Mouse (Mus musculus): ENCODE data around the gene Cacnb4. TPM values are rescaled to one million over a fixed set of nuclear protein-coding genes. Genes with fewer than 3 reads are reported as not detected.

Gene Cacnb4
- polyA plus RNA-seq, 1 experiment from 2014 or later: 1.5 TPM

DNA sequence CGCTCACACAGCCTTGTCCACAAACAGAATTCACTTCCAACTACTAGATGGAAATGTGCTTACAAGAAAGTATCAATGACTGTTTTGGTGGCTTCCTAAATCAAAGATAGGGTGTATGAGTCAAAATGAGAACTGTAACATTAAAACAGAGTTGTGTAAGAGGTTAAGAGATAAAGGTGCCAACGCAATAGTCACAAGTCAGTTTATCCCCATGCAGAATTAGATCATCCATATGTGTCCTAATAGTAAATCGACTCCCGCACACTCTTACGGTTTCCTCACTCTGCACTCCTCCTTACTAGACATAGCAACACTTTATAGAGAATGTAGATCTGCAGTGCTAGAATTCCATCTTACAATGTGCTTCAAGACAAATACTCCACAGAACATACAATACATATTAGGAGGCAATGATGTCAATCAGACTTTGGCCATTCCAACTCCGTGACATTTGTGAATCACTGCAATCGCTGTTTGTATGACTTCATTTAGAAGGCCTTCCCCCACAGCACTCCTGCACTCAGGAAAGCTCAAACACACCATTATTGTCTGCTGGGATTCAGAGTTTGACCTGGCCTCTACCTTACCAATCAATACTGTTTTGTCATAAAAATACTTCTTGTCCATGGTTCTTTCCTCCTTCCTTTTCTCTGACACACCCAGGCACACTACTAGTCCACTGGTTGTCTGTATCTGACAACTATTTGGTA, 256.5 kb downstream of the Cacnb4 start:
- Histone ChIP-seq H3K27ac (ENCODE audit: low read length) (no peak overlapping the region), H3K9ac (replicated peaks; ENCODE audit: low read depth) (no peak overlapping the region), H3K27me3 (replicated peaks; ENCODE audit: insufficient read depth, low read length) (no peaks in the 10 kb centered on the region), H3K4me3 (ENCODE audit: low read depth, low read length) (no peak overlapping the region), H3K9me3 (ENCODE audit: low read length) (no peaks in the 10 kb centered on the region), H3K4me2 (replicated peaks; ENCODE audit: low read depth, low read length) (no peak overlapping the region), H3K36me3 (ENCODE audit: insufficient read depth, low read length) (no peaks in the 10 kb centered on the region), H3K4me1 (ENCODE audit: insufficient read depth, low read depth, low read length) (peaks cover 11% of the 10 kb centered on the region; the same call in 1 of the 2 replicates)
- no peak for ATAC-seq
- TF ChIP-seq CTCF (IDR thresholded peaks at IDR 0.05) (no peak), EP300 (IDR thresholded peaks at IDR 0.05) (no peak)
- 79% methylated on average over 7 of the region's 7 CpGs for WGBS
- DNase-seq (ENCODE audit: low spot score): peak; percentile 5

DNA sequence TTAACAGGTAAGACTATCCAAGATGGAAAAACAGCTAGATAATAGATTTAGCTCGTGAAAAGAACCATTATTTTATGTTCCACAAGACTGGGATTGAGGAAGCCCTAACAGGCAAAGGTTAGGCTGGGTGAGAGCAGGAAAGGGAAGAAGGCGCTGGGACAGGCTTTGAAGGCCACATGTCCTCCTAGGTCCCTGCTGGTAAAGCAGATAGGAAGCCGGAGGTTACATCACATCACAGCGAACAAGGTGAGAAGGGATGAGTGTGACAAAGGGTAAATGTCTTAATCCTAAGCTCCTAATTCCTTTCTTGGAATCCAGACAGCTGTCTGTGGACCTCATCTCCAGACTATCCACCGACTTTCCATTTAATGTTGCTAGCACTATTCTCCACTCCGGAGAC, 257.3 kb downstream of the Cacnb4 start:
- H3K4me3 ChIP-seq (ENCODE audit: low read depth, low read length): no peak overlapping the region
- ATAC-seq (no peak), DNase-seq (ENCODE audit: low spot score) (no peak)
- WGBS: 61% methylated on average over 6 of the region's 6 CpGs
- no peak overlapping the region for H3K9ac ChIP-seq (replicated peaks; ENCODE audit: low read depth)
- TF ChIP-seq CTCF (IDR thresholded peaks at IDR 0.05) (no peak), EP300 (IDR thresholded peaks at IDR 0.05) (no peak)
- H3K4me2 ChIP-seq (replicated peaks; ENCODE audit: low read depth, low read length): no peak overlapping the region
- H3K9me3 ChIP-seq (ENCODE audit: low read length): no peaks in the 10 kb centered on the region
- no peak overlapping the region for H3K27ac ChIP-seq (ENCODE audit: low read length)
- no peaks in the 10 kb centered on the region for H3K36me3 ChIP-seq (ENCODE audit: insufficient read depth, low read length)
- peaks cover 11% of the 10 kb centered on the region; the same call in 1 of the 2 replicates for H3K4me1 ChIP-seq (ENCODE audit: insufficient read depth, low read depth, low read length)
- no peaks in the 10 kb centered on the region for H3K27me3 ChIP-seq (replicated peaks; ENCODE audit: insufficient read depth, low read length)

DNA sequence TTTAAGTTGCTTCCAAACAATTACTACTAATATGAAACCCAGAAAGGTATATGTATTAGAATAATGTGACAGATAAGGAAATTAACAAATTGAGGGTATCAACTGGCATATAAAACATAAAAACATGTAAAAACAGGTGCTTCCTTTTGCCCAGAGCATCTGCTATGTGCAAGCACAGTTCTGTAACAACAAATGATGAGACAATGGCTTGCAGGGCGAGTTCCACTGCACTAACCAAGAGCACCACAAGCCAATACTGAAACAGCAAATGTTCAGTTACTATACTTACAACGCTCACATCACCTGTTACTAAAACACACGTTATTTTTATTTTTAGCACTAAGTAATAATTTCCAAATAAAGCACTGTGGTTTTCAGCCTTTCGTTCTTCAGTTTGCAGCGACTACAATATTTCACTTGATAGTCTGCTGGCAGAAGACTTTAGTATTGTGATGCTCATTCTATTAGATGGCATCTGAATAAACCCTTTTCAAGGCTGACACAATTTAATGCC, 264.1 kb downstream of the Cacnb4 start:
- TF ChIP-seq EP300 (IDR thresholded peaks at IDR 0.05): no peak
- no peak for TF ChIP-seq CTCF (IDR thresholded peaks at IDR 0.05)
- Histone ChIP-seq H3K27ac (ENCODE audit: low read length) (no peak overlapping the region), H3K9ac (replicated peaks; ENCODE audit: low read depth) (no peak overlapping the region), H3K4me3 (ENCODE audit: low read depth, low read length) (no peak overlapping the region), H3K9me3 (ENCODE audit: low read length) (peaks cover 3% of the 10 kb centered on the region; the same call in 1 of the 2 replicates), H3K36me3 (ENCODE audit: insufficient read depth, low read length) (peaks cover 29% of the 10 kb centered on the region), H3K27me3 (replicated peaks; ENCODE audit: insufficient read depth, low read length) (no peaks in the 10 kb centered on the region), H3K4me2 (replicated peaks; ENCODE audit: low read depth, low read length) (no peak overlapping the region), H3K4me1 (ENCODE audit: insufficient read depth, low read depth, low read length) (no peaks in the 10 kb centered on the region)
- ATAC-seq (no peak), DNase-seq (ENCODE audit: low spot score) (no peak)
- WGBS: 97% methylated on average over 5 of the region's 5 CpGs

DNA sequence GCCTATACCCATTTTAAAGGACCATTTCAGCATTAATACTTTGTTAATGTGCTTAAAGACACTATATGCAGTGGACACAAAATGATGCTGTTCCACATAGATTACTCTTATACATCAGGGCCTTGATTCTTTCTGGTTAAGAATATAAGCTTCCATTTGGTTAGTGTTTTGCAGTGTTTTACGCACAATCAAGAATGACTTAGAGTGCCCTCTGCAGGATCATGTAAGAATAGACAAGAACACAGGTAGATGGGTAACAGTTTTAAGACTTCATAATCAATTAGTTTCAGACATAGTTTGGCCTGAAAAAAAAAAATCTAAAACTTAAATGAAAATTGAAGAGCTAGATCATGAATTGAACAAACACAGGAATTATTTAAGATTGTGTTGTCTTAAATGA, 270.2 kb downstream of the Cacnb4 start:
- H3K27ac ChIP-seq (ENCODE audit: low read length): no peak overlapping the region
- H3K9me3 ChIP-seq (ENCODE audit: low read length): peaks cover 3% of the 10 kb centered on the region; the same call in 1 of the 2 replicates
- no peak overlapping the region for H3K9ac ChIP-seq (replicated peaks; ENCODE audit: low read depth)
- no peaks in the 10 kb centered on the region for H3K27me3 ChIP-seq (replicated peaks; ENCODE audit: insufficient read depth, low read length)
- H3K4me1 ChIP-seq (ENCODE audit: insufficient read depth, low read depth, low read length): no peaks in the 10 kb centered on the region
- ATAC-seq: no peak
- 86% methylated on average over 1 of the region's 1 CpGs for WGBS
- DNase-seq (ENCODE audit: low spot score): peak; percentile 34
- H3K36me3 ChIP-seq (ENCODE audit: insufficient read depth, low read length): peaks cover 43% of the 10 kb centered on the region
- no peak overlapping the region for H3K4me3 ChIP-seq (ENCODE audit: low read depth, low read length)
- no peak overlapping the region for H3K4me2 ChIP-seq (replicated peaks; ENCODE audit: low read depth, low read length)
- TF ChIP-seq CTCF (IDR thresholded peaks at IDR 0.05) (peak; percentile 67), EP300 (IDR thresholded peaks at IDR 0.05) (no peak)

DNA sequence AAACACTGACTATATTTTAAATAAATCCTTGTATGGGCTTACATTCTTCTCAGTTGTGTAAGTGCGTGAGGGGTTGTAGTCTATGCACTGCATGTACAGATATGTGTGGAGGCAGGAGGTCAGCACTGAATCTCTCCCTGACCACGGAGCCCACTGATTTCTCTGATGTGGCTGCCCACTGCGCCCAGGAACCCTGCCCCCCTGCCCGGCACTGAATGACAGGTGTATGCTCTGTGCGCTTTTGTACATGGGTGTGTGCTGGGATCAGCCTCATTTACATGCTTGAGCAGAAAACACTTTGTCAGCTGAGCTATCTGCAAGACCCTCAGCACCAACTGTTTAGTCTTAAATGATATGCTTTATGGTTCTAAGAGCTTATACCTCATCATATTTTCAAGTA, 271.4 kb downstream of the Cacnb4 start:
- ATAC-seq: no peak
- WGBS: 93% methylated on average over 5 of the region's 5 CpGs
- Histone ChIP-seq H3K27ac (ENCODE audit: low read length) (no peak overlapping the region), H3K4me2 (replicated peaks; ENCODE audit: low read depth, low read length) (no peak overlapping the region), H3K36me3 (ENCODE audit: insufficient read depth, low read length) (peaks cover 33% of the 10 kb centered on the region), H3K4me1 (ENCODE audit: insufficient read depth, low read depth, low read length) (no peaks in the 10 kb centered on the region), H3K9ac (replicated peaks; ENCODE audit: low read depth) (no peak overlapping the region), H3K27me3 (replicated peaks; ENCODE audit: insufficient read depth, low read length) (no peaks in the 10 kb centered on the region), H3K4me3 (ENCODE audit: low read depth, low read length) (no peak overlapping the region), H3K9me3 (ENCODE audit: low read length) (peaks cover 3% of the 10 kb centered on the region; the same call in 1 of the 2 replicates)
- no peak for TF ChIP-seq EP300 (IDR thresholded peaks at IDR 0.05)
- no peak for TF ChIP-seq CTCF (IDR thresholded peaks at IDR 0.05)
- DNase-seq (ENCODE audit: low spot score): no peak

DNA sequence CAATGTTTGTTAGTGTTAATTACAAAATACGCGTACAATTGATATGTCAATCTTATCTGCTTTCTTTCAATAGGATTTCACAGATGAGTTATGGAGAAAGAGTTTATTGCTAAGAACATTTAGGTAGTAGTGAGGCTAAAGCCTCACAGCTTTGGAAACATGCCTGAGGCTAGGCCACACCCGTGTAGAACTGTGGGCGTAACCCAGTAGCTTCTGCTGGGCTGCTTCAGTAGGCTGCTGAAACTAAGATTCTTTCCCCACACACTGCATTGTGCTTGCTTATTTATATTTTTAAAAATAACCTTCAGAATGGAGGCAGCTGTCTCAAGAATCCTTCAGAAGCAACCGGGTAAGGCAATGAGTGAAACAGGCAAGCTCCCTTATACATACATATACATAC, 282.1 kb downstream of the Cacnb4 start:
- Histone ChIP-seq H3K4me1 (ENCODE audit: insufficient read depth, low read depth, low read length) (no peaks in the 10 kb centered on the region), H3K27ac (ENCODE audit: low read length) (no peak overlapping the region), H3K27me3 (replicated peaks; ENCODE audit: insufficient read depth, low read length) (no peaks in the 10 kb centered on the region), H3K9me3 (ENCODE audit: low read length) (no peaks in the 10 kb centered on the region), H3K9ac (replicated peaks; ENCODE audit: low read depth) (no peak overlapping the region), H3K4me2 (replicated peaks; ENCODE audit: low read depth, low read length) (no peak overlapping the region), H3K4me3 (ENCODE audit: low read depth, low read length) (no peak overlapping the region), H3K36me3 (ENCODE audit: insufficient read depth, low read length) (no peaks in the 10 kb centered on the region)
- ATAC-seq (no peak), DNase-seq (ENCODE audit: low spot score) (peak; percentile 9)
- WGBS: 81% methylated on average over 5 of the region's 5 CpGs
- TF ChIP-seq CTCF (IDR thresholded peaks at IDR 0.05): no peak
- no peak for TF ChIP-seq EP300 (IDR thresholded peaks at IDR 0.05)

All from lung, postnatal 0 days (tissue).